Mouse (Mus musculus): ENCODE measurements at regions not wholly inside any gene's neighbourhood (a gene's known extent, or its start where the extent isn't known, plus 50 kb on each side); places are given as distances from the start of the nearest gene placed in this dataset.

DNA sequence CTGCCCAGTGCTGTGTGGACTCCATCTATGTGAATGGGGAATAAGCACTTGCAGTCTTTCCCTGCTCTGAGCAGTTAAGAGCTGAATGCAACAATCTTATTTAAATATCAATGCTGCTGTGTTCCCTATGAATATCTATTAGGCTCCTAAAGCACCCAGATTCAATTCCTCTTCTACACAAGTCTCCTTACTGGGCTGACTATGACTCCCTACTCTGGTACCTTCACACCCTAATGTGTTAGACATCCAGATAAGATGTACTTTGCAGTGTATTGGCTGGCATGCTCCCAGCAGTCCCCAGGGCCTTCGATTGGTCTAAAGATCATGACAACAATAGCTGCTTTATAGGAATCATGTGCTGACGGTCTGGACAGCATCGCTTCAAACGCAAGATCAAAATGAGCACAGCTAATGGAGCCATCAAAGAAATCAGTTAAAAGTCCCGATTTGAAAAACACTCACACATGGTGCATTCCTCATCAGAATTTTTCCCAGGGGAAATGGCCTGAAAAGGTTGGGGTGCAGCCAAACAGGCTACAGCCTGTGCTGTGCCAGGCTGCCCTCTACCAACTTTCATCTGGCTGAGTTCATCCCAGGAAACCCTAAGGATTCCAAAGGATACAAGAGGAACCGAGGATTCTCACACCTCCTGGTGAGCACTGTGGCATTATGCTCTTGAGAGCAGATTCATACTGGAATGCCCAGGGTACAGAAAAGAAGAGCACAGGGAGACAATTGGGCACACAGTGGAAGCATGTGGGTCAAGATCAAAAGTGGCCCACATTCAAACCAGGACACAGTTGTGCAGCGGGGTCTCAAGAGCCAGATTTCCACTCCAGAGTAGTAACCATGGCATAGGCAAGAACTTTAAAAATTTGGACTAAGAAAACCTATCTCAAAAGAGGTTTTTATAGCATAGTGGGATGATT is 240.7 kb upstream of the Pitrm1 start:
- intact Hi-C loops (cut with DNase I) = no loop called here
- peak; percentile 22 to 40 for DNase-seq (ENCODE audit: extremely low spot score in 1 of 2, low spot score in 2 of 2)

DNA sequence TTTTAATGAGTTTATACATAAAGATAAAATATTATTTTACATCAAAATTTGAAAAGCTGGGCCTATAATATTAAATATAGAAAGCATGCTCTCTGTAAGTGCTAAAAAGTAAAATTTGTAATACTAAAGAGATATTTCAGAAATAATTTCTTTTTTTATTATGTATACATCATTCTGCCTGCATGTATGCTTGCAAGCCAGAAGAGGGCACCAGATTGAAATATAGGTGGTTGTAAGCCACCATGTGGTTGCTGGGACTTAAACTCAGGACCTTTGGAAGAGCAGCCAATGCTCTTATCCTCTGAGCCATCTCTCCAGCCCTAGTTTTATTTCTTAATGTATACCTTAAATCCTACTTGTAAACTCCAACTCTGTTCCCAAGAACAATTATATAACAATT is 231.7 kb upstream of the Pitrm1 start:
- DNase-seq (ENCODE audit: extremely low spot score in 1 of 2, low spot score in 2 of 2) = no peak

DNA sequence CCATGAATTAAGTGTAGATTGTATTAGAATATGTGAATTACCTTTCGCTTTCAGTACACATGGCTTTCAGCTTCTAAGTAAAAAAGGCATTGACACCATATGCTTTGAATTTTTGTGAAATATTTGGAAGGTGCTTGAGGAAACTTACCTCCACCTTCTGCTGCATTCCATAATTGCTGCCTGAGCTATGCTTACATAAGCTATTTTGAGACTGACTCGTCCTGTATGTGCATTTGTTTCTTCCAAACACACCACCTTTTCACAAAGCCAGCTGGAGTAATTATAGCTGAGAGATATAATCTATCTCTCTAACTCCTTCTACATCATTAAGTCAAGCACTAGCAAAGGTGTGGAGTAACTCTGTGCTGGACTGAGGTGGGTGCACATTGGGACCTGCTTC is 224.0 kb upstream of the Pitrm1 start:
- intact Hi-C loops (cut with DNase I) = no loop called here
- DNase-seq (ENCODE audit: extremely low spot score in 1 of 2, low spot score in 2 of 2) = no peak

More for the DNA sequence above, 231.7 kb upstream of the Pitrm1 start:
- intact Hi-C loops (cut with DNase I) = no loop called here

DNA sequence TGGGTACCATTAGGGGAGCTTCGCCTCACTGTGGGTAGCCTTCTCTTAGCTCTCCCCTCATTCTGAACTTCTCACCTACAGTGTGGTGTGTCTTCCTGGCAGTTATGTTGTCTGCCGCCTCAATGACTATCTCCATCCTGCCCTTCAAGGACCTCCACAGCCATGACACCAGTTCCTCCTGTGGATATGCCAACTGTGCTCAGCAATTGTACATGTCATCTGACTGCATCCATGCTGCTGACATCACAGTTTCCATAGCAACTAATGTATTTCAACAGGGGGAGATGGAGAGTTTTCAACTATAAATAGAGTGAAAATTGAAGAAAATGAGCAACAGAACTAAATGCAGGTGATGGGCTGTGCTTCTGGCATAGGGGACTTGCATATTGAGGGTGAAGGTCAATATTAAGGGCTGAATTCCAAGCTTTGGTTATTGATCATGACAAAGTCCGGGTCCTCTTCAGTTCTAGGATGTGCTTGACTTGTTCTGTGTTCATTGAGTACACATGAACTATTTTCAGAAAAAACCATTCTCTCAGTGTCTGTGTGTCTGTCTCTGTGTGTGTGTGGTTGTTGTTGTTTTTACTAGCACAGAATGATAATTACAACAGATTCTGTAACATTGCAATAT is 217.5 kb upstream of the Pitrm1 start:
- DNase-seq (ENCODE audit: extremely low spot score in 1 of 2, low spot score in 2 of 2) = no peak
- intact Hi-C loops (cut with DNase I) = loop anchor here (10.0 kb wide), 1 partner anchor 146 kb away; no protein-coding TSS in a partner anchor

DNA sequence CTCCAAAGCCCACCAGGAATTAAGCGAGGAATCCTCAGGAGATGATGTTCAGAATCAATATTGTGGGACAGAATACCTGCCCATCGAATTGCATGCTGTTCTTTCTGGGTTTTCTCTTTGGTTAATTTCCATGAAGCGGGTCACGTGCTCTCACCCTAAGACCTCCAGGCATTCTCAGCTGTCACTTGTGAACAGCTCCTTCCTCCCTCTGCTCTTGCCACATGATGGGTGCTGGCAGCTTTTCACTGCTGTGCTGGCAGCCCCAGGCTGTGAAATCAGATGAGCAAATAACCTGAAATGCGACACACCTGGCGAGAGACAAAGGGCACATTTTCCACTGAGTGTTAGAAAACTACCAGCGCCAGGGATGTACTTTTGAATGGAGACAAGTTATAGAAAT is 207.8 kb upstream of the Pitrm1 start:
- DNase-seq (ENCODE audit: extremely low spot score in 1 of 2, low spot score in 2 of 2) = no peak

DNA sequence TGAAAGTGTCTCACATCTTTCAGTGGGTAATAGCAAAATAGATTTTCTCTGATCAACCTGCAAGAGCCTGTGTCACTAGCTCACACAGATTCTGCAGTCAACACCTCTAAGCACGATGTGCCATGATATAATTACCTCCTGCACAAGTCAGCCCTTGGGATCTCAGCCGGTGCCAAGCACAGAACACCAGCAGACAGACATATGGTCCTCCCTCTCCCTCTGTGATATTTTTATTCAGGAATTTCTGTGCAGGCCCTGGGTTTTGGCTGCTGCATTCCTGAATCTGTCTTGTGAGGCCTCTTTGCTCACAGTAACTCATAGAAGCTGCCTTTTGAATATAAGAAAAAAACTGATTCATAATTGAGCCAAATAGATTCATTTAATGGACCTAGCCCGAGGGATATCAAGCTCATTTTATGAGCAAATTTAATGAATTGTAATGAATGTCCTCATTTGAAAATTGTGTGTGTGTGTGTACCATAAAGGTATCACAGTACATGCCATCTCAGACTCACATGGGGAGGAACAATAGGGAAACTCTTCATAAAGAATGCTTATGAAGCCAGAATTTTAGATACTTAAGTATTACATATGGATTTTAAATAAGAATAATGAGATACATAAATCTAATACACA is 206.7 kb upstream of the Pitrm1 start:
- peak; percentile 39 to 56 for DNase-seq (ENCODE audit: extremely low spot score in 1 of 2, low spot score in 2 of 2)
- intact Hi-C loops (cut with DNase I) = loop anchor here (10.0 kb wide), 1 partner anchor 124 kb away; no protein-coding TSS in a partner anchor

More for the DNA sequence above, 207.8 kb upstream of the Pitrm1 start:
- intact Hi-C loops (cut with DNase I) = loop anchor here (10.0 kb wide), 1 partner anchor 125 kb away; no protein-coding TSS in a partner anchor

DNA sequence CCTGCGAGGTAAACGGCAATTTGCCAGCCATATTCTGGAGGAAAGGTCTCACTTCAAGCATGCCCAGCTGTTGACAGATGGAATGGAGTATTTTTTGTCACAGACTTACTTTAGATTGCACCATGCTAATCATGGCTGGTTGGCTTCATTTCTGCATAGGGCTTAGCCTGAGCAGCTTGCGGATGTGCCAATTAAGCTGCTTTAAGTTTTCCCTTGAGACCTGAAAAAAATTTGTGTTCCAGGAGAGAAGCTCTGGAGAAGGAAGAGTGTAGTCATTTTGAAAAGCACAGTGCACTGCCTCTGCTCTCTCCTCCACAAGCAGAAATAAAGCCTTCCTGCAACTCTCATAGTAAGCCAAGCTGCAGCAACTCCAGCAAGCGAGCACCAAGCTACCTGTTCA is 182.8 kb upstream of the Pitrm1 start:
- intact Hi-C loops (cut with DNase I) = no loop called here
- DNase-seq (ENCODE audit: extremely low spot score in 1 of 2, low spot score in 2 of 2) = no peak

DNA sequence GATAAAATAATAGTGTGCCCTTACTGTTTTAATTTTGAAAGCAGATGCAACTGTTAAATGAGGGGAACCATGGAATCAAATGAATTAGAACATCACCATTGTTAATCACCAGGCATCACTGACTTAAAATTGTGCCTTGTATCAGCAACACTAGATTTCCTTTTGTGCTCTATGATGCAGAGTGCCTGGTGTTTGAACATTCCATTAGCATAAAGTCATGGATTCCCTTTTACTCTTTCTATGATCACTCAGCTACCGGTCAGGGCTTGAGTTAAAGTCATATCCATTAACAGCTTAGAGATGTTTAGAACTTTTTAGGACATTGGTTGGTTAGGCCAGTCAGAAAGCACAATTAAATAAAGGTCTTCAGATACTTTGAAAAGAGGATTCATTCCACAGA is 180.3 kb upstream of the Pitrm1 start:
- DNase-seq (ENCODE audit: extremely low spot score in 1 of 2, low spot score in 2 of 2) = no peak
- intact Hi-C loops (cut with DNase I) = no loop called here

DNA sequence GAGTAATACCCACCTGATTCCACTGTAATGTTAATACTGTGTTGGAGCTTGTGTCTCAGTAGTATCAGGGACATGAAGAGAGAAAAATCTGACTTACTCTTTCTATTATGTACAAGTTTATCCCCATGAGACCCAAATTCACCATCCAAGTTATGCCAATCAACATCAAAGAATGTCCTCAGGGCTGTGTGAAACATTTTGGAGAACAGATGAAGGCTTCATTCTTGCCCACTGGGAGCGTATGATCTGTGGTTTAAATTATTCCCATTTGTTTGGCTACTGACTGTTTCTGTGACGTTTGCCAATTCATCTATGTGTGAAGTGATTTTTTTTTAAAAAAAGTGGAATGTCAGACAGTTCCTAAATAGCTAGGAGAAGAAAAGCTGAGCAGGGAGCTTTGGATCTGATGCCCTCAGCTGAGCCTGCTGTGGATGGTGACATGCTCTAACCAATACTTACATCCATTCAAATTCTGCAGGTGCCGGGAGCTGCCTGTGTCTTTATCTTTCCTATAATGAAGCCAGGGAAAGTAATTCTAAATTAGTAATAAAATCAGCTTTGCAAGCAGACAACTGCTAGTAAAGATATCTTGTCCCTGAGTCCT is 173.3 kb upstream of the Pitrm1 start:
- DNase-seq (ENCODE audit: extremely low spot score in 1 of 2, low spot score in 2 of 2) = no peak
- intact Hi-C loops (cut with DNase I) = no loop called here

DNA sequence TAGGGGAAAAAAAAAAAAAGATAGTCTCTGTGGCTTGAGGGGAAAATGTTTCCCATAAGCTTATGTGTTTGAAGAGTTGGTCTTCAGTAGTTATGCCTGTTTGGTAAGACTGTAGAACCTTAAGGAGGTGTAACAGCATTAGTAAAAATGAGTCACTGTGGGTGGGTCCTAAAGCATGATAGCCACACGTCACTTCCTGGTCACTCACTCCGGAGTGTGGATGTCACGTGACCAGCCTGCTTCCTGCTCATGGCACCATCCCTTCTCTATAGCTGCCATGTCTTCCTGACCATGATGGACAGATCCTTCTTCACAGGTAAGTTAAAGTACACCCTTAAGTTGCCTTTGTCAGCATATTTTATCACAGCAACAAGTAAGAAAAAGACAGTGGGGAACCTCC is 170.0 kb upstream of the Pitrm1 start:
- intact Hi-C loops (cut with DNase I) = no loop called here
- no peak for DNase-seq (ENCODE audit: extremely low spot score in 1 of 2, low spot score in 2 of 2)

DNA sequence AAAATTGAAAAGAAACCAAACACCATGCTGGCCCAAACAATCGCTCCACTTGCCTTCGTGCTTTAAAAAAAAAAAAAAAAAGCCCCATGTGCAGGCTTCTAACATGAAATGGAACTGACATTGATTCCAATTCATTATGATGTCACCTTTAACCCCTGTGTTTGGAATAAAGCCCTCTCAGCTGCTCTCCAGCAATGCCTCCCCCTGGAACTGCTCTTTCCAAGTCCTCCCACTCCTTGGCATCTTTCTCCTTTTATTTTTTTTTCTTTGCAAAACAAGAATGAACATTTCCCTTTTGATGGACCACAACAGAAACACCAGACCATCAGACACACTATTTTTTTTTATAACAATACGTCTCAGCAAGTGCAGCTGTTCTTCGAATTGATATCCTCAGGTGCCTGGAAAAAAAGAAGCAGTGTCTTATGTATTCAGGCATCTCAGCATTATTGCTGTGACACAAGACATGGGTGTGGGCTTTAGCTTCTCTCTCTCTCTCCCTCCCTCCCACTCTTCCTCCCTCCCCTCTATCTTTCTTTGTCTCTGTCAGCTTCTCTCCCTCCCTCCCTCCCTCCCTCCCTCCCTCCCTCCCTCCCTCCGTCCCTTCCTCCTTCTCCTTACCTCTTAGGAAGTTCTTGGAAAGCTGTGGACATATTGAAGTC is 152.3 kb upstream of the Pitrm1 start:
- intact Hi-C loops (cut with DNase I) = no loop called here
- DNase-seq (ENCODE audit: extremely low spot score in 1 of 2, low spot score in 2 of 2) = no peak

DNA sequence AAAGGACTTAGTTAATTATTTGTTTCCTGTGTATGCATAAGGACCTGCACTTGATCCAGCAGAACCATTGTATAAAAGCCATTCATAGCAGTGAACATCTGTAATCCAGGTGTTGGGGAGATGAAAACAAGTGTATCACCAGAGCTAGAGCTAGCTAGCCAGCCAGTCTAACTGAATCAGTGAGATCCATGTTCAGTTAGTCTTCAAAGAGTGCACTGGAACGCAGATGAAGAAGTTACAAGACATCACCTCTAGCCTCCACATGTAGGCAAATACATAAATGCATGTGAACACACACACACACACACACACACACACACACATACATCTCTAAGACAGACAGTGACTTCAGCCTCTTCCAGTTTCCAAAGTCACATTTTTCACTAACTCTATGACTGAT is 150.3 kb upstream of the Pitrm1 start:
- DNase-seq (ENCODE audit: extremely low spot score in 1 of 2, low spot score in 2 of 2) = no peak
- intact Hi-C loops (cut with DNase I) = no loop called here

DNA sequence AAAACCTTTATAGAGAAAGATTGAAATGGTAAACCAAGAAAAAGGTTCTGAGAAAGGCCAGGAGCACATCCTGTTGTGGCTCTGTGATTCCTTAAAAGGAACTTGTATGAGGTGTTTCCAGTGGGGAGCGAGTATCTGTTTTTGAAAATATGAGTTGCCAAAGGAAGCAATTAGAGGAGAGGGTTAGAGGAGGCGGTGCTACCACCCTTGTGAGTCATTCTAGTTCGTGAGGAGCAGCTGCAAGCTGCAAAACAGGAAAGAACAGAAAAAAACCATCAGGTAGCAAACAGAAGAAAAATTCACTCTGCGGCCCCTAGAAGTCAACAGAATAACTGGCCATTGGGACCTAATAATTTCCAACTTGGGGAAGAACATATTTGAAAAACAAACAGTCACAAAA is 116.1 kb upstream of the Pitrm1 start:
- DNase-seq (ENCODE audit: extremely low spot score in 1 of 2, low spot score in 2 of 2) = no peak
- intact Hi-C loops (cut with DNase I) = no loop called here

DNA sequence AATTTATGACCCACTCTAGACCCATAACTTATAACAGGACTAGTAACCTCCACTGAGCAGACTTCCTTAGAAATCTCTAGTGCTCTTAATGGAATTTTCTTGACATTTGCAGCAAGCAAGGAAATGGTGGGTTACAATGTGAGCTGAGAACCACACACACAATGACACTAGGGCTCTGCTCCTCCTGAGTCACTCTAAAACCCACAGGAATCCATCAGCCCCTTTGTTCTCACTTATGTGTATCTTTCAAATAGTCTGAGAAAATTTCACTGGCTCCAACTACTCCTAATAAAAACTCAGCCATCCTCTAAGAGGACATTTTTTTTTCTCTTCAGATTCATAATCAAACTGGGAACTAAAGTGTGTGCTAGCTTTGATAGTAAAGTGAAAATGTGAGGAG is 101.0 kb upstream of the Pitrm1 start:
- intact Hi-C loops (cut with DNase I) = no loop called here
- no peak for DNase-seq (ENCODE audit: extremely low spot score in 1 of 2, low spot score in 2 of 2)

DNA sequence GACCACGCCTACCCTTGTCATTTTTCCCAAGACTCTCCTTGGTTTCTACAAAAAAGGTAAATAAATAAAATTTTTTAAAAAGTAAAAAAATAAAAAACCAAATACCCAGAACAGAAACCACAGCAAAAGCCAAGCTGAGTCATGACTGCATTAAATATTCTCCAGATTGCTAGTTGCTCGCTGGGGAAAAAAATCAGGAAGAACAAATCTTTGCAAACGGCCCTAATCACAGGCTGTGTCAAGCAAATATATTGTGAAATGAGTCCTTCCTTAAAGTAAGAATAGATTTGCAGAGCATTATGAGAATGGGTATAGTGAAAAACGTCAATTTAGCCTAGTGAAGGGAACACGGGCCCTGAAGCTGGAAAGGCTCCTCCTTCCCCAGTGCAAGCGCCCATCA is 86.6 kb upstream of the Pitrm1 start:
- no peak for DNase-seq (ENCODE audit: extremely low spot score in 1 of 2, low spot score in 2 of 2)
- intact Hi-C loops (cut with DNase I) = loop anchor here (10.0 kb wide), 1 partner anchor 117 kb away; no protein-coding TSS in a partner anchor

DNA sequence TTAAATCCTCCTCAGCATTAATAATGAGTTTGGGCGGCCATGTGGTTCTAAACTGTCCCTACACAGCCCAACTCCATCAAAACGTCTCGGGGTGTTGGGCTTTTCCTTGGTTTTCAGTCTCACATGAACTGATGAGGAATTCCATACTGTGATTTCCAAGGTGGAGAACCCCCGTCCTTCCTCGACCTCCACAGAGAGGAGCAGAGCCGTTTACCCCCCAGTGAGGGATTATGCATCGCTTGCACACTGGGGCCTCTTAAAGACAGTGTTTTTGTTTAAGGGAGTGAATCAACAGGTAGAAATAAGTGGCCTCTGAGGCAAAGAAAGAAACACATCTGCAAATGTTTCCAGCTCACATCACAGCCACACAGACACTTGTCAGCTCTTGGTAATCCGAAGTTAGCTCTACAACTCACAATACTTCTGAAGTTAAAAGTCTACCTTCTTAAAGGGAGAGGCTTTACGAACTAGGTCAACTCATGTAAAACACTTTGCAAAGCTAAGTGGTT is 82.0 kb upstream of the Pitrm1 start:
- intact Hi-C loops (cut with DNase I) = loop anchor here (5.0 to 10.0 kb wide), 2 partner anchors 121 to 274 kb away; no protein-coding TSS in a partner anchor
- DNase-seq (ENCODE audit: extremely low spot score in 1 of 2, low spot score in 2 of 2) = no peak

DNA sequence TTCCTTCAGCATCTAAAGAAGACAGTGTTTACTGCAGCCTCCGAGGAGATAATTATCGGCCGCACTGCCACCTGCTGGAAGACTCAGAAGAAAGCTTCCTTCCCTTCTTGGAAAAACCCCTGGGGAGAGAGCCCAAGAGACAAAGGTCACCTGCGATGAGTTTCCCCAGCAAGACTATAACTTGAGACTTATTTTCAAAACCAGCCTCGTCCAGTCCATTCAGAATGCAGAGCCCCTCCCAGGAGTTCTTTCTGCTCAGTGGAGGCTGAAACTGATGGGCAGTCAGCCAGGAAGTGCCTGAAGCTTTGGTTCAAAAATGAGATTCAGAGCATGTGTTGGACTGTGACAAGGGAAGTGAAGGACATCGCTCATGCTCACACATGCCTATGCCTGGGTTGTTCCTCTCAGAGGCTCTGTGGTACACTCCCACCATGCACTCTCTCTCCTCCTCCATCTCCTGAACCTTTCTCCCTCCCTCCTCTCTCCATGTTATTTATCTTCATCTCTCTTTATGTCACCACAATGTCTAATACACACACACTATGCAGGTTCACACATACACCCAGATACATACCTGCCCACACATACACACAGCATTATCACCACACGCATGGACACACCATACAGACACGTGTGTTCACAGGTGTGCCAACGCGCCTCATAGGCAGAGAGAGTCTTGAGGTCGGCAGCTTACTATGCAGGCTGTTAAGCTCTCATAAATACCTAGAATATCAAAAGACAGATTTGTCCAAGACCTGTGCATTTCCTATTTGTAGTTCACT is 78.3 kb upstream of the Pitrm1 start:
- peak; percentile 56 to 71 for DNase-seq (ENCODE audit: extremely low spot score in 1 of 2, low spot score in 2 of 2)
- intact Hi-C loops (cut with DNase I) = loop anchor here (2.0 to 10.0 kb wide), 5 partner anchors 125 to 1807 kb away; partner anchors contain the start of gene Klf6
